Mouse (Mus musculus) liver, postnatal 0 days (tissue): ENCODE results near the gene Wdpcp.

Source experiments
- CTCF ChIP-seq: sonication (generic); IDR thresholded peaks from 2 replicates; pipeline ENCODE4 v1.5.1; 2016; ENCODE audit warnings: antibody characterized with exemption, low read depth
- EP300 ChIP-seq: IDR thresholded peaks from 2 replicates; pipeline ENCODE4 v1.6.1; 2016; ENCODE audit warnings: antibody characterized with exemption, low read depth, mild to moderate bottlenecking

GRCm38 (mm10) chr11:21563617-21564325 lies 8.3 kb upstream of the Wdpcp start:
- no peak for TF ChIP-seq EP300
- no peak for TF ChIP-seq CTCF
